Mouse (Mus musculus) testis, adult 2 months (tissue): ENCODE measurements around the gene Fam160a2. TPM values are rescaled to one million over a fixed set of nuclear protein-coding genes. Genes with fewer than 3 reads are reported as not detected.

Source experiments
- H3K27ac ChIP-seq: fragments of 200-500 bp; 2 replicates; pipeline ENCODE4 v1.5.1; 2012; ENCODE audit warnings: low read depth, low read length; ENCODE audit not compliant: control insufficient read depth, insufficient read depth
- H3K27me3 ChIP-seq: fragments of 200-500 bp; 2 replicates; pipeline ENCODE4 v1.6.1; 2012; ENCODE audit warnings: mild to moderate bottlenecking, low read length, moderate library complexity; ENCODE audit not compliant: control insufficient read depth, insufficient read depth
- H3K36me3 ChIP-seq: fragments of 200-500 bp; 2 replicates; pipeline ENCODE4 v1.6.1; 2012; ENCODE audit warnings: mild to moderate bottlenecking, low read length; ENCODE audit not compliant: control insufficient read depth, insufficient read depth
- H3K4me1 ChIP-seq: fragments of 200-500 bp; 2 replicates; pipeline ENCODE4 v1.6.1; 2012; ENCODE audit warnings: low read length; ENCODE audit not compliant: control insufficient read depth, insufficient read depth
- H3K4me3 ChIP-seq: fragments of 200-500 bp; 2 replicates; pipeline ENCODE4 v1.5.1; 2012; ENCODE audit warnings: low read depth, mild to moderate bottlenecking, low read length, moderate library complexity, mixed read lengths; ENCODE audit not compliant: control insufficient read depth
- CTCF ChIP-seq: fragments of 200-500 bp; IDR thresholded peaks from 2 replicates; pipeline ENCODE4 v1.5.1; 2012; ENCODE audit warnings: low read depth, mild to moderate bottlenecking, inconsistent platforms, low read length, moderate library complexity; ENCODE audit not compliant: control insufficient read depth, insufficient read depth, insufficient replicate concordance
- POLR2A ChIP-seq: fragments of 200-500 bp; IDR thresholded peaks from 2 replicates; pipeline ENCODE4 v1.6.1; 2012; ENCODE audit warnings: low read depth, mild to moderate bottlenecking, inconsistent platforms, low read length, moderate library complexity; ENCODE audit not compliant: control insufficient read depth
- polyA plus RNA-seq: library from polyadenylated mRNA; depleted of rRNA; stranded (reverse); fragments of >200 nt; gene quantifications from 2 replicates; pipeline ENCODE4 v1.2.3, GENCODE M21; 2012

Fam160a2 gene
- polyA plus RNA-seq, 1 experiment: 73.7 TPM

- Histone ChIP-seq H3K4me3 (no peak overlapping the region), H3K27me3 (no peaks in the 10 kb centered on the region), H3K4me1 (peaks cover 4% of the 10 kb centered on the region; the same call in 1 of the 2 replicates), H3K36me3 (no peaks in the 10 kb centered on the region), H3K27ac (no peak overlapping the region)
- TF ChIP-seq POLR2A (no peak), CTCF (no peak)
Measured at GRCm38 (mm10) chr7:105426051-105426450, 26.2 kb upstream of the Fam160a2 start.

DNA sequence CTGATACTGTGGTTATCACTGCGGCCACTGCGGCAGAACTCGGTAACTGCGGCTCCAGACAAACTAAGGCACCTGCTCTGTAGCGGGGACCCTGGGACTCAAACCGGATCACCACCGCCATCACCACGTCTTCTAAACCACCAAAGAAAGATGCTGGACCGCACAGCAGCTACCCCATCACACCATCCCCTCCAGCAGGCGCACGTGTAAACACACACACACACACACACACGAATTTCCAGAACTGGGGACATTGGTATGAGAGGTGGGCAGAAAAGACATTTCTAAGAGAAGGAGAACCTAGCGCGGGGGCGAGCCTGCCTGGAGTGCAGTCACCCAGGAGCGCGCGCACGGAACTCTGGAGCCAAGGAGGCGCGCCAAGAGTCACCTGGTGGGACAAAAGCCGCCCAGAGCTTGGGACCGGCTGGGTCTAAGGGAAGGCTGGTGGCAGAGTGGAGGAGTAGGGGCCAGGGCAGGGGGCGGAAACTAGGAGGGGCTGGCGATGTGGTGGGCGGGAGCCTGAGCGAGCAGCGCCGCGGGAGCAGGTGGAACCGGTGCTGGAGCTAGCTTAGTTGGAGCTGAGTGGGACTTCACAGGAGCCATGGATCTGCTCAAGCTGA is 25.7 kb upstream of the Fam160a2 start, which contains the start of gene Cckbr:
Cckbr (plus strand) TSS at position 308 of the 620 bp plus-strand sequence.
- no peaks in the 10 kb centered on the region for H3K27me3 ChIP-seq
- no peak within 1 kb of the TSS for H3K27ac ChIP-seq
- no peak for TF ChIP-seq CTCF
- no peak for TF ChIP-seq POLR2A

GRCm38 (mm10) chr7:105424368-105424767 is 24.5 kb upstream of the Fam160a2 start:
- TF ChIP-seq POLR2A: no peak
- no peak for TF ChIP-seq CTCF
- H3K27ac ChIP-seq: no peak overlapping the region
- no peaks in the 10 kb centered on the region for H3K36me3 ChIP-seq
- no peaks in the 10 kb centered on the region for H3K27me3 ChIP-seq
- peaks cover 4% of the 10 kb centered on the region; the same call in 1 of the 2 replicates for H3K4me1 ChIP-seq
- H3K4me3 ChIP-seq: no peak overlapping the region

More for the DNA sequence above, 25.7 kb upstream of the Fam160a2 start, which contains the start of gene Cckbr:
- H3K4me3 ChIP-seq: no peak within 1 kb of the TSS; the same call in 1 of the 2 replicates
- no peaks in the 10 kb centered on the region for H3K36me3 ChIP-seq
- peaks cover 4% of the 10 kb centered on the region; the same call in 1 of the 2 replicates for H3K4me1 ChIP-seq

GRCm38 (mm10) chr7:105420903-105421302 is 21.0 kb upstream of the Fam160a2 start:
- TF ChIP-seq POLR2A: no peak
- no peak for TF ChIP-seq CTCF
- peaks cover 3% of the 10 kb centered on the region; the same call in 1 of the 2 replicates for H3K4me1 ChIP-seq
- no peak overlapping the region for H3K4me3 ChIP-seq

DNA sequence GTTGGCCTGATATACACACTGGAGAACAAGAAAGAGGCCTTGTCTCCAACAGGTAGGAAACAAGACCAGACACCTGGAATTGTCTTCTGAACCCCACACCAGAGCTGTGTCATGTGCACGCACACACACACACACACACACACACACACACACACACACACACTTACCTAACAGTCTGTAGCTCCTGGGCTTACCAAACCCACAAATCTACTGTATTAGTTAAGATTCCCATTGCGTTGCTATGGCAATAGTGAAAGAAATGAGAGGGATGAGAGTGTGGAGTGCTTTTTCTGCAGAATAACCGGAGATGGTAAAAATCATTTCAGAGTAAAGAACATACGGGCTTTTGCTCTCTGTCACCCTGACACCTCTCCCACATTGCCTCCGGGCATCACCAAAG is 18.3 kb upstream of the Fam160a2 start:
- no peak overlapping the region for H3K27ac ChIP-seq
- H3K4me3 ChIP-seq: no peak overlapping the region
- no peak for TF ChIP-seq CTCF
- TF ChIP-seq POLR2A: no peak
- H3K4me1 ChIP-seq: peaks cover 2% of the 10 kb centered on the region; the same call in 1 of the 2 replicates
- no peaks in the 10 kb centered on the region for H3K36me3 ChIP-seq
- no peaks in the 10 kb centered on the region for H3K27me3 ChIP-seq

More at GRCm38 (mm10) chr7:105420903-105421302, 21.0 kb upstream of the Fam160a2 start:
- Histone ChIP-seq H3K36me3 (no peaks in the 10 kb centered on the region), H3K27me3 (no peaks in the 10 kb centered on the region), H3K27ac (no peak overlapping the region)

DNA sequence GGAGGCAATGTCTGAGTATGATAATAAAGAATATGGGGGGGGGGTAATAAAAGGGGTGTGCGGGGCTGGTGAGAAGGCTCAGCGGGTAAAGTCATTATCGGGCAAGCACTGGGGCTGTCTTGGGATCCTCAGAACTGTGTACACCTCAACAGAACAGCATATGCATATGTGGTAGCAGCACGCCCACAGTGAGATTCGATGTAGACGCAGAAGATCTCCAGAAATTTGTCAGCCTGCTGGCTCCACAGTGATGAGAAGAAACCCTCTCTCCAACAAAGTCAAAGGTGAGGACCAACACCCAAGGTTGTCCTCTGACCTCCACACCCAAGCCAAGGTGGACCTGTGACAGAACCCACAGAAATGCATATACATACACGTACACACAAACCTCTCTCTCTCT is 16.7 kb upstream of the Fam160a2 start:
- TF ChIP-seq CTCF (no peak), POLR2A (no peak)
- no peak overlapping the region for H3K27ac ChIP-seq
- H3K36me3 ChIP-seq: no peaks in the 10 kb centered on the region
- peaks cover 2% of the 10 kb centered on the region for H3K4me1 ChIP-seq
- H3K4me3 ChIP-seq: no peak overlapping the region
- H3K27me3 ChIP-seq: no peaks in the 10 kb centered on the region

DNA sequence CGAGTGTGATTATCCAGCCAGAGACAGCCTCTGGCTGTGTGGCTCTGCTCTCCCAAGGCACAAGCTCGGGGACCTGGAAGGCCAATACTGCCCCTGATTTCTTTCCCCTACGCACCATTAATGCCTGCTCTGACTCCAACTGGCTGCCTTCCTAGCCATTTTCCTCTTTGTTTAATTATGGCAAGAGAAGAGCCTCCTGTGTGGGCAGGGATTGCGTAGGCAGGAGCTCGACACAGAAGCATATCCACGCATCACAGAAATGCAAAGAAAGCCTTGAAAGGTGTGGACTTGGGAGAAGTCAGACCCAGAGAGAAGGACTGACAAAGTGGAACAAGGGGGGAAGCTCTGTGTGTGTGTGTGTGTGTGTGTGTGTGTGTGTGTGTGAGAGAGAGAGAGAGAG is 14.5 kb upstream of the Fam160a2 start:
- TF ChIP-seq CTCF: no peak
- TF ChIP-seq POLR2A: no peak
- Histone ChIP-seq H3K27me3 (no peaks in the 10 kb centered on the region), H3K27ac (no peak overlapping the region), H3K4me1 (peaks cover 2% of the 10 kb centered on the region), H3K36me3 (no peaks in the 10 kb centered on the region), H3K4me3 (peak overlapping the region; percentile 69)
